Mouse (Mus musculus): ENCODE data around the gene Lum.

Lum gene

DNA sequence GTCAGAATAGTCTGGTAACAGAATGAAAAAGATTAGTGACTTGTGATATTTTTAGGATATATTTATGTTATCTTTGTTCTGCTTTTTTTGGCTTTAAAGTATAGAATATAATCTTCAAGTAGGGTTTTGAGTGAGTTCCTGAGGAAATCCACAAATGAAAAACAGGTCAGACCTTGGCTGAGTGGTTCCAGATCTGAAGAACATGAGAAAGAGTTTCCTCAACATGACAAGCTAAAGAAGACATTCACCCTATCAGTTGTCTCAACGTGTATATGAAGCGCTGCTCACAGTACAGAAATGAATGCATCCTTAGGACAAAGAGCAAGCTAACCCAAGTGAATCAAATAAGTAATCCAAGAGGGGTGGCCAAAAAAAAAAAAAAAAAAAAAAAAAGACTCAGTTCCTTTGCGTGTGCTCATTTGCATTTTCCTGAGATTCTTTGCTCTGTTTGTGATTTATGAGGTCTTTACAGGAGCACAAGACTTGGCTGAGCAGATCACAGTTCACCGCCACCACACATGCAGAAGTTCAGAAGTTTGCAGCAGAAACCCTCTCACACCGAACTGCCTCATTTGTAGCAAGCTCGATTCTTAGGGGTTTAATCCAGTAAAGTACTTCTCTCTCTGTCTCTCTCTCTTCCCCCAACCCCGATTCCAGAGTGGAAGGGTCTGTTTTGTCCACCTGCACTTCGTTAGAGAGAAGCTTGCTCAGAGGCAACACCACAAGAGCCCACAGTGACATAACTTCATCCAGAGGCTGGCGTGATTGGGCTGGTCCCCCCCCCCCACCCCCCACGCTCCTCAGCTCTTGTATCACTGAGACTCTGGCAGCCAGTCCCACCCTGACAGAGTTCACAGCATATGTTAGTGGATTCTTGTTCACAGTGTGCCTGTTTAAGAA is at the start of gene Lum:
TSS of gene Lum (plus strand) at position 172 of the 900 bp plus-strand sequence.
- DNase-seq (ENCODE audit: low spot score in 2 of 2): no peak

- no peak for DNase-seq (ENCODE audit: low spot score in 2 of 2)
Measured at GRCm38 (mm10) chr10:97523366-97523765, 41.6 kb upstream of the Lum start.

GRCm38 (mm10) chr10:97535697-97536096 is 29.2 kb upstream of the Lum start:
- no peak for DNase-seq (ENCODE audit: low spot score in 2 of 2)

- no peak for DNase-seq (ENCODE audit: low spot score in 2 of 2)
Measured at GRCm38 (mm10) chr10:97536921-97537320, 28.0 kb upstream of the Lum start.

GRCm38 (mm10) chr10:97538202-97538601 is 26.7 kb upstream of the Lum start:
- no peak for DNase-seq (ENCODE audit: low spot score in 2 of 2)

DNA sequence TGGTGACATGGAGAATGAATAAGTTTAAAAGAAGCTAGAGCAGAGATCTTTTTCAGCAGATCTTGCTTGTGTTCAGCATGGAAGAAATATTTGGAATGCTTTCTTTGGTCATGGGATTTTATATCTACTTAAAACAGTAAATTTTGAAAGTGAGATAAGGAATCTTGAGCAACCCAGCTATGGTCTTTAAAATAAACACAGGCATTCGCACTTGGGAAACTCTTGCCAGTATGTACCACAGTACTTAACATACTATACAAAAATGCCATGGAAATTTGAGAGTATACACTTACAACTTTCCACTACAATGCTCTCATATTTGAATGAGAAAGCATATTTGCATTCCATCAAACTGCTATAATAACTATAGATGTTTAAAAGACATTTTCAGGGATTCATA is 17.2 kb upstream of the Lum start:
- no peak for DNase-seq (ENCODE audit: low spot score in 2 of 2)

GRCm38 (mm10) chr10:97567489-97568135 is 2.7 kb downstream of the Lum start:
- DNase-seq (ENCODE audit: low spot score in 2 of 2): no peak

GRCm38 (mm10) chr10:97582543-97583231 is 17.8 kb downstream of the Lum start:
- no peak for DNase-seq (ENCODE audit: low spot score in 2 of 2)

- no peak for DNase-seq (ENCODE audit: low spot score in 2 of 2)
Measured at GRCm38 (mm10) chr10:97584176-97584575, 19.2 kb downstream of the Lum start.

DNA sequence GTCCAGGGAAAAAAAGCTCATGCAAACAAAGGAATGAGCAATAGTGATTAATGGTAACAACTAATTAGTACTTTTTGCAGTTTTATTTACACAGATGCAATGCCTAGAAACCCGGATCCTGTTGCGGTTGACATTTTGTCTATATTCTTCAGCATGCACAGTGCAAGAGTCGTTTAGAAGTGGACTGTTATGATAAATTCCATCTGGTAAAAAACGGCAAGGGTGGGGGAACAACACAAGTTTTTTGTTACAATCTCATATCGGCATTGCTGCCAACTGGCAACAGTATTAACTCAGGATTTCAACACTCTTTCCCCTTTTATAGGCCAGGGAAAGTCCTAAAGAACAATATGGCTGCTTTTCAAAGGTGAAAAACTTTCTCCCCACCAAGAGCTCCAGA is 22.2 kb downstream of the Lum start:
- no peak for DNase-seq (ENCODE audit: low spot score in 2 of 2)

DNA sequence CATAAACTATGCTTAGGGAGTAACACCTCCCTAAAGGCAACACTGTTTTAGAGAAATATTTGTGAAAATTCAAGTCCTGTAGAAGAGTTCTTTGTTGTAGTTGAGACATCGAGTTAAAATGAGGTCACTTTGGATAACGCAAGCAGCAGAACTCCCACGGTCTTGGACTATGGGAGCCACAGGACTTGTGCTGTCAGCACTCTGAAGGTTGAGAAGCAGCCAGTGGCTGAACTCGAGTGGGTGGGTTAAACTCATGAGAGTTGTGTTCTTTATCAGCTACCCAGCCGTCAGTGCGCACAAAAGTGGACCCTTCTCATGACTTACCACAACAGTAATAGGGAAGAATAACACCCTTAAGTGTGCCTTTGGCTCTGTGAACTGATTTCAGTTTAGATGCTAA is 24.6 kb downstream of the Lum start:
- no peak for DNase-seq (ENCODE audit: low spot score in 2 of 2)

- DNase-seq (ENCODE audit: low spot score in 2 of 2): no peak
Measured at GRCm38 (mm10) chr10:97591036-97591435, 26.1 kb downstream of the Lum start.

DNA sequence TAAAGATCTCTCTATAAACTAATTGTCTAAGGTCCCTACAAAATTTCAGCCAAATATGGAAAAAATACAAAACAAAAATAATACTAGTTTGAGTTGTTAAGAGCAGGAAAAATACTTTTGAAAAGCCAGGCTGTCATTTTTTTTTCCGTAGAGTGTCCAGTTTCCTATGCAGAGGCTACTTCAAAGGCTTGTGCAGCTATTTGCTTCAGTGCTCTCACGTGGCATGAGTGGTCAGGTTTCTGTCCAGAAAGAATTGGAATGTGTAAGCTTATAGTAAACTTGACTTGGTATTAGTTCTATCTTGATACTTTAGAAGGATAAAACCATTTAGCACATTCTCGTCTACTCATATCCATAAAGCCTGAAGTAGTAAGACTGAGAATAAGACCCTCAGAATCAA is 26.8 kb downstream of the Lum start:
- DNase-seq (ENCODE audit: low spot score in 2 of 2): no peak

GRCm38 (mm10) chr10:97595680-97596079 is 30.8 kb downstream of the Lum start:
- no peak for DNase-seq (ENCODE audit: low spot score in 2 of 2)

GRCm38 (mm10) chr10:97601744-97602143 is 36.8 kb downstream of the Lum start:
- DNase-seq (ENCODE audit: low spot score in 2 of 2): no peak

DNA sequence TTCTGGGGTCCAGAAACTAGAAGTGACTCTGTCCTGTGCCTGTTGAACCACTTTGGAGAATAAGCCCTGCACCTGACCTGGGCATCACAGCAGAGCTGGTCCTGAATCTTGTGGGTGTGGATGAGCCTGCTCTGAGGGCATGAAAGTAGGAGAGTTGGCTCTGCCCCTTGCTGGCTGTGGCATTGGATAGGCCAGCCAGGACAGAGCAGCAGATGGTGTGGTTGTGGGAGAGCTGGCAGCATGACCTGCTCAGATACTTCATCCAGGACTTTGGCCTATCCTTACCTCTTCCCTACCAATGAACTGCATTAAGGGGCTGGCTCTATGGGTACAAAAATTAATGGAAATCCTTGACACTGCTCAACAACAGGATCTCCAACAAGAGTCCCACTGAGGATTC is 38.3 kb downstream of the Lum start:
- no peak for DNase-seq (ENCODE audit: low spot score in 2 of 2)

GRCm38 (mm10) chr10:97606579-97606978 is 41.7 kb downstream of the Lum start, which contains the start of gene Kera:
Gene Kera (plus strand): TSS chr10:97606879.
- DNase-seq (ENCODE audit: low spot score in 2 of 2): no peak
